Mouse (Mus musculus) natural killer cell, adult 2 months (primary cell): ENCODE results near the gene Zfp292.
"Not testable (repeated sequence)": the region's sequence is repeated elsewhere in the genome, so short reads cannot be mapped to it uniquely, and the experiment has no call there.

Experiments used
- DNase-seq, 2 experiments: peaks; one replicate each; pipeline ENCODE4 v3.0.0; 2022; ENCODE audit warnings: low spot score in 2 of 2

The Zfp292 gene

DNA sequence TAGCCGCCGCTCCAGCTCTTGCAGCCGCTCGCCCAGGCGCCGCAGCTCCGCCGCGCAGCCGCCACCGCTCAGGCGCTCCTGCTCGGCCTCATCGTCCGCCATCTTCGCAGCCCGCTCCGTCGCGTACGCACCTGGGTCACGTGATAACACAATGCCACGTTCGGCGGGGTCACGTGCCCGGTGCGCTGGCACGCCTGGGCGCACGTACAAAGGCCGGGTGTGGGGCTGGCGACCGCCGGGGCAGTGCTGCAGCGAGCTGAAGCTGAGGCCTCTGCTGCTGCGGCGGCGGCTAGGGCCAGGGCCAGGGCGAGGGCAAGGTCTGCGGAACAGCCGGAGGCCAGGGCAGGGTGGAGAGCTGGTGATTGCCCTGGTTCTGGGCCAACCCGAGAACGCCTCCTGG lies at the start of gene Zfp292:
Gene Zfp292 (minus strand): TSS at position 143 of the 400 bp plus-strand sequence.
- peak; percentile 87 to 92 for DNase-seq

DNA sequence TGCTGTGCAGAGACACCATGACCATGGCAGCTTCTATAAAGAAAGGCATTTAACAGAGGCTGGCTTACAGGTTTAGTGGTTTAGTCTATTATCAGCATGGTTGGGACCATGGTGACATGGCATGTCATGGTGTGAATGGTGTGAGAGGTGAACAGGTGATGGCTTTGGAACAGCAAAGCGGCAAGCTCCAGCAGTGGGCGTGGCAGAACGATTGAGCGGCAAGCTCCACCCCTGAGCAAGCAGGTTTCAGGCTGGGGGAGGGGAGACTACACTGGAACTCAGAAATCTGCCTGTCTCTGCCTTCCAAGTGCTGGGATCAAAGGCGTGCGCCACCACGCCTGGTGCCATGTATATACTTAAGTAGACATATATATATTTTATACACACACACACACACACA lies 45.6 kb upstream of the Zfp292 start:
- DNase-seq: not testable (repeated sequence)

DNA sequence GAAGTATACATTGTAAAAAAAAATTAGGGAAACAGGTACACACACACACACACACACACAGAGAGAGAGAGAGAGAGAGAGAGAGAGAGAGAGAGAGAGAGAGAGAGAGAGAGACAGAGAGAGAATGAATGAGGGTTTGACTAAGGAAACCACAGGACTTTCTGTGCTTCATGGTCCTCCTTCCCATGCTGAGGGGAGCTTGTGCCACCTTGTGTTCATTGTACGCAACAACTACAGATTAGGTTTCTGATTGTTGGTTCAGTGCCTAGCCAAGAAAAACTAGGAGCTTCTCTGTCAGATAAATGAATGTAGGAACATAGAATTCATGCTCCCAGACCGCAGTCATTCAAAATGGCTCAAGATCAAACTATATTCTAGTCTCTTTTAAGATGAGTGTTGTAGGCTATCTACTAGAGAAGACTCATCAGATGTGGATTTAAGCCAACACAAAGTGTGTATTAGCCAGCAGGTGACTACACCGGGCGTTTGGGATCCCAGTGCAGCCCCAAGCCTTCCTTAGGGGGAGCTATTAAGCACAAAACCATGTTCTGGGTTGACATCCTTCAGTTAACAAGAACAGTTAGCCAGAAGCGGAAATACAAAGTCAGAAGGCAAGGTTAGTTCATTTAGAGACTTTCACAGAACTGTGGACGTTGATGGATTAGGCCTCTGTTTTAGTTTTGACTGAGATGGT lies 39.6 kb upstream of the Zfp292 start:
- DNase-seq: peak; percentile 16 to 37

DNA sequence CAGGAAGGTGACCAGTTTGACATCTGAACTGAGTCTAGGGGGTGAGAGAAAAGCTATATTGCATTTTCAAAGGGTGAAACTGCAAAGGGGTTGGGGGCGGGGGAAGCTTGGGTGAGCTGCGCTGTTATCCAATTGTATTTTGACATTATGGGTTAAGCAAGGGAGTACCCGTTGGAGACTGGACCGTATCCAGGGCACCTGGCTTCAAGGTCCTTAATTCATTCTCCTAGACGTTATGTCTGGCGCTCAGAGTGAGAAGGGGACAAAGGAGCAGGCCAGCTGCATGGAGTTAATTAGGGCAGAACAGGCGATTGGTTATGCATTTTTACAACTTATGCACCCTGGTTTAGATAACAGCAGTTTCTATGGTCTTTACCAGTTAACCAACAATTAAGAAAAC lies 34.6 kb upstream of the Zfp292 start:
- DNase-seq: no peak

DNA sequence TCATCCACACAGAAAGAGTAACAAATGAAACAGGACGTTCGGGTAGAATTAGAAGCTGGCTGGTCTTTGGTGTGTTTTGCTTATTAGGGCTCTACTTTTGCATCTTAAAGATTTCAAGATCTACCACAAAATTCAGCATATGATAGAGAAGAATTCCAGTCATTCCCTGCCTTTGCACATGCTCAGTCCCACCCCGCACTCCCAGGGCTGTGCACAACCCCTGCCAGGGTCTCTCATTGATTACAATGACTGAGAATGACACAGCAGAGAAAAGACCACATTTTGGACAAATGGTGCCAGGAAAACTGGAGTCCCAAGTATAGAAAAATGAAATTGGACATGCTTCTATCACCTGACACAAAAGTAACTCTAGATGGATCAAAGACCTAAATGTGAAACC lies 29.4 kb upstream of the Zfp292 start:
- DNase-seq: no peak

DNA sequence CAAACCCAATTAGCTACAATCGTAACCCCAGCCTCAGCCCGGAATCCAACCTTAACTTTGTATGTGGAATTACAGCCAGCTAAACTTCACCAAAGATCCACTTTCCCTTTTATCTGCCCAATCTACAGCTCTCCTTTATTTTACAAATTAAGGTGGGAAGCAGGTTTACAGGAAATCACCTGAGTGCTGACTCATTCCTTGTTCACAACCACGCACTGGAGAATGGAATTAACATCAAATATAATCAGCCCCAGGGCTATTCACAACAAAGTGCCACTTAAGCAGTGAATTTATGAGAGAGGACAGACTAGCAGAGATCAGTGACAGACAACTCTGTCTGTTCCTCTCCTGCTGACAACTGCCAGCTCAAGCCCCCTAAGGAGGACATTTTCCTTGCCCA lies 28.6 kb upstream of the Zfp292 start:
- DNase-seq: no peak

DNA sequence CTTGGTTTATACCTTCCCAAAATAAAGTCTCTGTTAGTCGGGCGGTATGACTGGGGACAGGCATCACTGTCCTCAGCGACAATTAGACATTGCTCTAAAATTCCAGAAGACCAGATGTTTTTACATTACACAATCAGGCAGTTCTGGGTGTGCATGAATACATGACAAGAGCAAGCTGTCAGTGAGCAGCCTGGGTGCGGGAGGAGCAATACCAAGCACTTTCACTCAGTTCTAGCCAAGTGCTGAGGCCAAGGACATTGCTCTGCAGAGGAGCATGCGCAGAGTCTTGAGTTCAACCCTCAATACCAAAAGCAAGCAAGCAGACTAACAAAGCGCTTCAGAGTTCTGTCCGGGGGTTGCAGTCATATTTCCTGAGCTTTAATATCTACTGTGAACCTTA lies 25.4 kb upstream of the Zfp292 start:
- DNase-seq: no peak

DNA sequence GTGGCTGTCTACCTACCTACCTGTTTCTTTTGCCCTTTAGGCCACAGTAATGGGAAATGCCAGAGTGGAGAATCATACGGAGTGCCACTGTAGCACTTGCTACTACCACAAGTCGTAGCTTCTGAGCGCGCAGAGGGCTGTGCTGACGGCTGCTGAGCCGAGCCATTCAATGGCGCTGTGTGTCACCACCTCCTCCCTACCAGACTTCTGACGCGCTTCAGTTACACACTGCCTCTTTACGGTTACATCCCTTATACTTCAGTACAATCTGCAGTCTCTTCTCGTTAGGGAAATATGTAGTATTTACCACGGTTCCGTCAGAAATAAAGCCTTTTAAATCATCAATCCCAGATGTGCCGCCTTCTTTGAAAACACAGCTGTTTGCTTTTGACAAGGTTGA lies 24.3 kb upstream of the Zfp292 start:
- DNase-seq: no peak

DNA sequence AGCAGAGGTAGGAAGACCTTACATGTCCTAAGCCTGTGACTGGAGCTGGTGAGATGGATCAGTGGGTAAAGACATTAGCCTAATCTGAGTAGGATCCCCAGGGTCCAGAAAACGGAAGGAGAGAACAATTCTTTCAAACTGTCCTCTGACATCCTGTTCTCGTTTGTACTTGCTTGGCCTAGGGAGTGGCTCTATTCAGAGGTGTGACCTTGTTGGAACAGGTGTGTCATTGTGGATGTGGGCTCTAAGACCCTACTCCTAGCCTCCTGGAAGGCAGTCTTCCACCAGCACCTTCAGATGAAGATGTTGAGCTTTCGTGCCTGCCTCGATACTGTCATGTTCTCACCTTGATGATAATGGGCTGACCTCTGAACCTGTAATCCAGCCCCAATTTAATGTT lies 23.4 kb upstream of the Zfp292 start:
- DNase-seq: no peak

DNA sequence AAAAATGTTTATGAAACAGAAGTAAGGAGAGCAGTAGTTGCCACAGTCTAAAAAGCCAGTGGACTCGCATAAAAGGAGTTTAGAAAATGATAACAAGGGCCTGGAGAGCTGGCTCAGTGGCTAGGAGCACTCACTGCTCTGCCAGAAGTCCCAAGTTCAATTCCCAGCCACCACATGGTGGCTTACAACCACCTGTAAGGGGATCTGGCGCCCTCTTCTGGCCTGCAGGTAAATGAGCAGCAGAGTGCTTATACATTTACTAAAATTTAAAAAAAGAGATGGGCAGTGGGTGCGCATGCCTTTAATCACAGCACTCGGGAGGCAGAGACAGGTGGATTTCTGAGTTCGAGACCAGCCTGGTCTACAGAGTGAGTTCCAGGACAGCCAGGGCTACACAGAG lies 22.6 kb upstream of the Zfp292 start:
- DNase-seq: peak; percentile 14 to 34

DNA sequence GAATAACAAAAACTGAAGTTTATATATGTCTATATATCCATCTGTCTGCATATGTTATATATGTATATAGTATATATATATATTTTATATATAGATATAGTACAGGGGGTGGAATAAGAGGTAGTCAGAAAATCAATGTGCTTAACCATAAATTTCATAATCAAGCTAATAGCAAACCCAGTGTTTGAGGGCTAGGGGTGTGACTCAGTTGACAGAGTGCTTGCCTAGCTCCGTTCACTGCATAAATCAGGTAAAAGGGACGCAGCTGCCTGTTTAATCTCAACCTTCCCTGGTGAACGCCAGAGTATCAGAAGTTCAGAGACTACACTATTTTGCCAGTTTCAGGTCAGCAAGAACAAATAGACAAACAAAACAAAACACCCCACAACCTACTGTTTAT lies 18.8 kb upstream of the Zfp292 start:
- DNase-seq: not testable (repeated sequence)

DNA sequence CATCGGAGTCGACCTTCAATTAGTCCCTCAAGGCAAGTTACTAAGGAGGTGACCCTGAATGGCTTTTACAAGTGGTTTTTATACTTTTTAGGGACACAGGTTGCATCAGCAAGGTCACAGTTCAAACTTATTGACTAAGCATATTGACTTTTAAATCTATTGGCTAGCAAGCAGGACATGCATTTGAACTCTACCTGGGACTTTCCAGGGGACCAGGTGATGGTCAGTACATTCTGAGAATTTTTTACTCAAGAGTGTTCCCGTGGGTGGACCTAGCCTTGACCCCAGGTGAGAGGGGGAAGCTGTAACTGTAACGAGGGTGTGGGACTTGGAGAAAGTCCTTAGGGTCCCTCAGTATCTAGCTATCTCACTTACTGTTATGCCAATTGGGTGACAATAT lies 18.4 kb upstream of the Zfp292 start:
- DNase-seq: no peak

DNA sequence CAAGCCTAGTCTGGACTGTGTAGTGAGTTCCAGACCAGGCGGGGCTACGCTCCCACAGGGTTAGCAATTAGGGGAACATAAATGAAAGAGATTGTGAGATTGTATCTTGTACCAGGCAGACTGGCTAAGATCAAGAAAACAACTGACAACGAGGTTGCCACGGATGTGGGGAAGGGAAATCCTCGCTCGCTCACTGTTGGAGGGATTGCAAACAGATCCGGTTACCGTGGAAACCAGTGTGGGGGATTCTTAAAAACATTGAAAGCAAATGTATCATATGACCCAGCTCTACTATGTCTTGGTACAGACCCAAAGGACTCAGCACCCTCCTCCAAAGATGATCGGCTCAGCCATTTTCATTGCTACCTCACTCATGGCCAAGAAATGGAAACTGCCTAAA lies 17.4 kb upstream of the Zfp292 start:
- DNase-seq: no peak

DNA sequence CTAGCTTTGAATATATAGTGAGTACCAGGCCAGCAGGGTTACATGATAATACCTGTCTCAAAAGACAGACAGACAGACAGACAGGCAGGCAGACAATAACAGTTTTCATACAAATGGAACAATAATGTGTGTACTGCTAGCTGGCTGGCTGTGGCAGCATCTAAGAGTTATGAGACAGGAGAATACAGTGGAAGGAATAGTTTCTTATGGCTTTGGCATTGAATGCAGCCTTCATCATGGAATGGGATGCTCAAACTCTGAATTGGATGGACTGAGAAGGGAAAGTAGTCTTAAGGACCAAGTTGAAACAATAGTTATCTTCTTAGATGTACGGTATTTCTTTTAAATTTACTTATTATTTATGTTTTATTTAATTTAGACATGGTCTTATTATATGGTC lies 16.6 kb upstream of the Zfp292 start:
- no peak for DNase-seq

DNA sequence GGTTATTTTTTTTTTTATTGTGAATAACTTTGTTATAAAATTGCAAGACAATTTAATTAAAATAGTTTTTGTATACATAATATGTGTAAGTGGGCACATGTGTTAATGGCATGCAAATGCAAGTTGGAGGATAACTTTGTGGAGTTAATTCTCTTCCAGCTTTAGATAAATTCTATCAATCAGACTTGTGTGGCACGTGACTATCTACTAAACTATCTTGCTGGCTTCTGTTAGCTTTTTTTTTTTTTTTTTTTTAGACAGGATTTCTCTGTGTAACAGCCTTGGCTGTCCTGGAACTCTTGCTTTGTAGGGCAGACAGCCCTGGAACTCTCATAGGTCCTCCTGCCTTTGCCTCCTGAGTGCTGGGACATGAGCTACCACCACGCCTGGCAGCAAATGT lies 15.7 kb upstream of the Zfp292 start:
- no peak for DNase-seq

DNA sequence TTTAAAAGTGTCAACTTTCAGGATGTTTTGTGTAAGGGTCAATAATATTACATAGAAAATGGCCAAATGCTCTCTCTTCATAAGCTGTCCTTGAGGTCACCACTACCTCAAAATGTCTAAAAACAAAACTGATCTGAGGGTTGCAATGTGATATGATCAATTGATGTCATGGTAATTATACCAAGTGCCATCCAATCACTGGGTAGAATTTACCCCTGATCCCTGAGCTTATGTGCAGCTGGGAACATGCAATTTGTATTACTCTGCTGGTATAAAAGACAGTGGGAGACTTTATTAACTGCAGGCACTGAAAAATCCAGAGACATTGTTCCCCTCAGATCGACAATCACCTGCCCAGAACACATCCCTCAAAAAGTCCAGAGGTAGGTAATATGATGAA lies 10.7 kb upstream of the Zfp292 start, which contains the start of gene Cga:
Gene Cga (plus strand): TSS at position 301 of the 400 bp plus-strand sequence.
- DNase-seq: no peak

DNA sequence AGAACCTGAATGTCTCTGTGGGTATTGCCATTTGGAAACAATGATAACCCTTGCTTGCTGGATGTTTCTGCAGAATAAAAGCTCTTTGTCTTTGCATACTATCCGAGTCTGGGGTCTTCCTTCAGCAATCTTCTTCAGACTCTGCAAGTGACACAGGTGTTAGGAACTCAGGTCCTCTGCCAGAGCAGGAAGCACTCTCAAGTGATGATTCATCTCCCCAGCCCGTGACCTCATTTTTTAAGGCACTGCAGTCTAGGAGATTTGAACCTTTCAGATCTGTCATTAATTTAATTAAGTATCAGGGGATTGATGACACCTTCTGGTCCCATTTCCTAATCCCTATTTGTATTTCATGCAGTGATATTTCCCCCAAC lies 7.0 kb upstream of the Zfp292 start:
- no peak for DNase-seq

DNA sequence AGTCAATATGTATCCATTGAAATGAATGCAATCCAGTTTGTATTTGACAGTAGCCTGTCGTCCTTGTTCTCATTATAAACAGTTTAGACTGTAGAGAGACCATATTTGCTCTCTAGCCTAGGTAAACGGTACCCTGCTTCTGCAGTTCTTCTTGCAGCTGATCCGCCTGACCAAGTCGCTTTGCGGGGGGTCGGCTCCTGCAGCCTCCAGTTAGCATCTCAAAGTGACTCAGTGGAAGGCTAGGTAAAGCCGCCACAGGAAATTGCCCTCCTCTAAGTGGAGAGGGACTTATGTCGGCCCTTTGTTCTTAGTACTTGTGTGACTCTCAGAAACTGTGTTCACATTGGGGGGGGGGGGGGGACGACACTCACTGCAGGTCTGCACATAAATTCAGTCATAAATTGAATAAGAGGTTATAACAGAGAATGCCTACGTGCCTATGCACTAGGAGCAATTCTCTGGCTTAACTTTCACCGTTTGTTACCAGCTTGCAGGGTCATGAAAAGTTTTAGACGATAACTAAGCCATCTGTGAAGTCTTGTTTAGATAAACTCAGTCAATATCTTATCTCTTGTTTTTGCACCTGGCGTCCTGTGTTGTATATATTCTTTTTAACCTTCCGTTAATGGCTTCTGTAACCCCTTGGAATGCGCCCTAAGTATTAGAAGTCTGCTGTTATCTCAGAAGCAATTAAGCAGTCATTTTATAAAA lies 6.5 kb upstream of the Zfp292 start:
- DNase-seq: no peak

DNA sequence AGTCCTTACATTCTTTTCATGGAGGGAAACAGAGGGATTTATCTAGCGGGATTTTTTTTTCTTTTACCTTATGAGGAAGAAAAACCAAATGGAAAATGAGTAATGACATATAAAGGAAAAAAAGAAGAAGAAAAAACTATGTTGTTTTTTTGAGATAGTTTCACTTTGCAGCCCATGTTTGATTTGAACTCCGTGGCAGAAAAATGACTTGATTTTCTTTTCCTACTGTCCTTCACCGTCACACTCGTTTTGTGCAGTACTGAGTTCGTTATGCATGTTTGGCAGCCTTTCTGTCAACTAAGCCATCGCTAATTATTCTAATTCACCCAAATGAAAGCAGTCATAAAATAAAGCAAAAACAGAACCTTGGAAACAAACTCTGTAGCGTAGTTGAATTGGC lies 4.5 kb upstream of the Zfp292 start:
- no peak for DNase-seq

DNA sequence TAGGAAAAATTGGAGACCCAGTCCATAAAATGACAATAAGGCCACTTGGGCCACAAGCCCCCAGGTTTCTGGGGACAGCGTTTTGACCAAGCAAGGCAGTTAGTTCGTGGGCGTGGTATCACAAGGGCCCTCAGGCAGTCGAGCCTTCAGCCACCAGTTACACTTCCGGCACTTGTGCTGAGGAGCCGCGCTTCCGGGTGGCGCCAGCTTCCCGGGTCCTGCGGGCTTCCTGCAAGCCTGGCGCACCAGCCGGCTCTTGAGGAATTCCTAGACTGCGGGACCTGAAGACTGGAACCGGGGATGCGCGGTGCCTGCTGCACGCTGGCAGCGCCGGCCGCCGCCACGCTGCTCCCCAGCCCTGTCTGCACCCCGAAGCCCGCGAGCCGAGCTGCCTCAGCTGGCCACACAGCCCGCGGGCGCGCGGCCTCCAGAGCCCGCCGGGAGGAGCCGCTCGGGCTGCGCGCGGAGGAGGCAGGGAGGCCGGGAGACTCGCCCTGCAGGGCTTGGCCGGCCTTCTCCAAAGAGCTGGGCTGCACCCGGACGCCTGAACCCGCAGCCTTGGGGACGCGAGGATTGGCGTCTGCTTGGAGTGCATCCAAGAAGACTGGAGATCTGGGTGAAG lies 3.8 kb upstream of the Zfp292 start:
- DNase-seq: peak; percentile 76 to 78

DNA sequence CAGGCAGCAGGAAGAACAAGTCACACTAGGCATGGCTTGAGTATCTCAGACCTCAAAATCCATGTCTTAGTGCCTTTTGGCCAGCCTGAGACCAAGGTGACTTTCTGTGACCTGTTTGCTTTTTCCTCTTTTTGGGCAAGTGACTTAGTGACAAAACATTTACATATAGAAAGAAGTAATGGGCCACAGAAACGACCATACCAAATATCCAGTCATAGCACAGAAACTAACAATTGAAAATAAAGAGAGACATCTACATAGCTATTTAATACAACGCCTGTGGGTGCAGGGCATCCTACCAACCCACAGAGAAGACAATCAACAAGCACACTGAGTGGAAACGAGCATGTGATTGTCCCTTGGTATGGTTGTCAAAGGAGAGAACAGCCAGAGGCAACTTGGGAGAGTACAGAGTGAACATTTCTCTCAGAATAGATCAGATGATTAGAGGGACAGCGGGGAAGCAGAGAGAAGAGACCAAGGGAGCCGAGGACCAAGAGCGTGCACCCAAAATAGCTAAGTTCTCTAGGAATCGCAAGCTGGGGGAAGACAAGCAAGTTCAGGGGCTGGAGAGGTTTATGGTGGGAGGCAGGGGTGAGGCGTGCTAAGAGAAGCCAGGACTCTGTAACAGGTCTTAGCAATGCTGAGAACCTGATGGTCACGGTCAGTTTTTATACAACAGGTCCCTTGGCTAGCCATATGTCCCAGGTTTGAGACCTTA lies 3.0 kb upstream of the Zfp292 start:
- DNase-seq: no peak

DNA sequence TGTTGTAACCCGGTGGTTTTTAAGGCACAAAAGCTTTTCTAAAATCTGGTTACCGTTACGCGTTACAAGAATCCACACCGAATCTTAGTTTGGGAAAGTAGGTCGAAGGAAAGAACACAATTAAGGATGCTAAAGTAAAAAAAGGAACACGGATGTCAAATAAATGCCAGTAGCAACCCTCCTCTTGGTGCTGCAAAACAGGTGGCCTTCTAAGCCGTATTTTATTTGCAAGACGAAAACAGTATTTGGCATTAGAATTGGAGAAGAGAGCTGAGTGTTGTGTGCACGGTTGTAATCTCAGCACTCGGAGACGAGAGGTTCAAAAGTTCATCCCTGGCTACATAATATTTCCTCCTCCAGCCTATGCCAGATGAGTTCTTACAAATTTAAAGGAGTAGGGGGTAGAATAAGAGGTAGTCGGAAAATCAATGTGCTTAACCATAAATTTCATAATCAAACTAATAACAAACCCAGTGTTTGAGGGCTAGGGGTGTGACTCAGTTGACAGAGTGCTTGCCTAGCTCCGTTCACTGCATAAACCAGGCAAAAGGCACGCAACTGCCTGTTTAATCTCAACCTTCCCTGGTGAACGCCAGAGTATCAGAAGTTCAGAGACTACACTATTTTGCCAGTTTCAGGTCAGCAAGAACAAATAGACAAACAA lies 738 bp upstream of the Zfp292 start:
- DNase-seq: no peak
